Mouse (Mus musculus) ES-Bruce4 (cell line): ENCODE results near the gene Napepld. TPM values are rescaled to one million over a fixed set of nuclear protein-coding genes. Genes with fewer than 3 reads are reported as not detected.

Experiments used
- H3K27ac ChIP-seq: 2 replicates; pipeline ENCODE4 v1.5.1; 2012; ENCODE audit warnings: low read length, inconsistent platforms; ENCODE audit not compliant: insufficient read depth
- H3K27me3 ChIP-seq: 2 replicates; pipeline ENCODE4 v1.6.1; 2012; ENCODE audit warnings: mild to moderate bottlenecking, low read length, inconsistent platforms; ENCODE audit not compliant: control insufficient read depth, poor library complexity, insufficient read depth, severe bottlenecking
- H3K36me3 ChIP-seq: 2 replicates; pipeline ENCODE4 v1.6.1; 2012; ENCODE audit warnings: inconsistent platforms, mild to moderate bottlenecking, low read length, moderate library complexity; ENCODE audit not compliant: control insufficient read depth, poor library complexity, insufficient read depth, severe bottlenecking
- H3K4me1 ChIP-seq: one replicate; pipeline ENCODE4 v1.8.1; 2011; ENCODE audit warnings: low read length; ENCODE audit not compliant: control insufficient read depth, insufficient read depth
- H3K4me3 ChIP-seq: 2 replicates; pipeline ENCODE4 v1.5.1; 2011; ENCODE audit warnings: low read depth, mild to moderate bottlenecking, low read length
- H3K9ac ChIP-seq: 2 replicates; pipeline ENCODE4 v1.6.1; 2012; ENCODE audit warnings: low read depth, mild to moderate bottlenecking, inconsistent platforms; ENCODE audit not compliant: poor library complexity, severe bottlenecking
- H3K9me3 ChIP-seq: replicated peaks from 2 replicates; pipeline ENCODE4 v1.6.1; 2012; ENCODE audit warnings: mild to moderate bottlenecking, low read length, inconsistent platforms; ENCODE audit not compliant: control insufficient read depth, poor library complexity, insufficient read depth, severe bottlenecking
- CTCF ChIP-seq: IDR thresholded peaks from one replicate; pipeline ENCODE4 v1.8.1; 2011; ENCODE audit warnings: low read depth, low read length
- EP300 ChIP-seq: IDR thresholded peaks from 2 replicates; pipeline ENCODE4 v1.6.1; 2011; ENCODE audit warnings: low read depth, low read length; ENCODE audit not compliant: insufficient read depth
- POLR2A ChIP-seq: IDR thresholded peaks from one replicate; pipeline ENCODE4 v1.8.1; 2011; ENCODE audit warnings: low read length; ENCODE audit not compliant: insufficient read depth
- polyA plus RNA-seq: library from polyadenylated mRNA; stranded (reverse); fragments of >200 nt; gene quantifications from 2 replicates; pipeline ENCODE4 v1.2.4, GENCODE M21; 2011; ENCODE audit warnings: low read depth; ENCODE audit not compliant: missing spikeins, insufficient read depth, insufficient read length

Napepld gene
- polyA plus RNA-seq, 1 experiment, result 6.4 TPM

- no peaks in the 10 kb centered on the region for H3K4me1 ChIP-seq
- H3K9ac ChIP-seq, result no peak overlapping the region
- TF ChIP-seq EP300 (no peak), CTCF (peak; percentile 79), POLR2A (no peak)
- H3K36me3 ChIP-seq, result peaks cover 25% of the 10 kb centered on the region
- no peak overlapping the region for H3K27ac ChIP-seq
- no peak overlapping the region for H3K4me3 ChIP-seq
- H3K27me3 ChIP-seq, result no peaks in the 10 kb centered on the region
- no peaks in the 10 kb centered on the region for H3K9me3 ChIP-seq
Measured at GRCm38 (mm10) chr5:21658623-21659395, 42.4 kb downstream of the Napepld start.

- Histone ChIP-seq H3K4me1 (no peaks in the 10 kb centered on the region), H3K27ac (no peak overlapping the region), H3K27me3 (no peaks in the 10 kb centered on the region), H3K4me3 (no peak overlapping the region), H3K9ac (no peak overlapping the region), H3K36me3 (peaks cover 26% of the 10 kb centered on the region), H3K9me3 (no peaks in the 10 kb centered on the region)
- TF ChIP-seq EP300 (no peak), CTCF (no peak), POLR2A (no peak)
Measured at GRCm38 (mm10) chr5:21658038-21658437, 43.2 kb downstream of the Napepld start.

- Histone ChIP-seq H3K27me3 (no peaks in the 10 kb centered on the region), H3K9ac (no peak overlapping the region), H3K4me1 (no peaks in the 10 kb centered on the region), H3K27ac (no peak overlapping the region), H3K9me3 (no peaks in the 10 kb centered on the region), H3K4me3 (no peak overlapping the region), H3K36me3 (peaks cover 32% of the 10 kb centered on the region)
- TF ChIP-seq POLR2A (no peak), EP300 (no peak), CTCF (no peak)
Measured at GRCm38 (mm10) chr5:21656912-21657311, 44.3 kb downstream of the Napepld start.

- Histone ChIP-seq H3K9ac (no peak overlapping the region), H3K27ac (no peak overlapping the region), H3K27me3 (no peaks in the 10 kb centered on the region), H3K9me3 (no peaks in the 10 kb centered on the region), H3K36me3 (peaks cover 43% of the 10 kb centered on the region), H3K4me3 (no peak overlapping the region), H3K4me1 (peaks cover 2% of the 10 kb centered on the region)
- TF ChIP-seq CTCF (no peak), POLR2A (no peak), EP300 (no peak)
Measured at GRCm38 (mm10) chr5:21651885-21652612, 49.1 kb downstream of the Napepld start.

GRCm38 (mm10) chr5:21650736-21651135, 50.5 kb downstream of the Napepld start:
- TF ChIP-seq CTCF, result no peak
- no peak for TF ChIP-seq EP300
- TF ChIP-seq POLR2A, result no peak
- H3K27ac ChIP-seq, result no peak overlapping the region
- H3K4me3 ChIP-seq, result no peak overlapping the region
- H3K9me3 ChIP-seq, result no peaks in the 10 kb centered on the region
- peaks cover 2% of the 10 kb centered on the region for H3K4me1 ChIP-seq
- peaks cover 41% of the 10 kb centered on the region for H3K36me3 ChIP-seq
- H3K9ac ChIP-seq, result no peak overlapping the region
- H3K27me3 ChIP-seq, result no peaks in the 10 kb centered on the region

GRCm38 (mm10) chr5:21646133-21646491, 55.1 kb downstream of the Napepld start:
- peak overlapping the region; percentile 88 for H3K9ac ChIP-seq
- H3K4me1 ChIP-seq, result peaks cover 2% of the 10 kb centered on the region
- peak overlapping the region; percentile 92 for H3K4me3 ChIP-seq
- peaks cover 22% of the 10 kb centered on the region for H3K36me3 ChIP-seq
- peak overlapping the region; percentile 40 for H3K27ac ChIP-seq
- TF ChIP-seq EP300, result no peak
- no peak for TF ChIP-seq POLR2A
- TF ChIP-seq CTCF, result no peak
- H3K9me3 ChIP-seq, result no peaks in the 10 kb centered on the region
- no peaks in the 10 kb centered on the region for H3K27me3 ChIP-seq
